Mouse (Mus musculus): Measurements from ENCODE around the gene Apol7a.

The Apol7a gene

DNA sequence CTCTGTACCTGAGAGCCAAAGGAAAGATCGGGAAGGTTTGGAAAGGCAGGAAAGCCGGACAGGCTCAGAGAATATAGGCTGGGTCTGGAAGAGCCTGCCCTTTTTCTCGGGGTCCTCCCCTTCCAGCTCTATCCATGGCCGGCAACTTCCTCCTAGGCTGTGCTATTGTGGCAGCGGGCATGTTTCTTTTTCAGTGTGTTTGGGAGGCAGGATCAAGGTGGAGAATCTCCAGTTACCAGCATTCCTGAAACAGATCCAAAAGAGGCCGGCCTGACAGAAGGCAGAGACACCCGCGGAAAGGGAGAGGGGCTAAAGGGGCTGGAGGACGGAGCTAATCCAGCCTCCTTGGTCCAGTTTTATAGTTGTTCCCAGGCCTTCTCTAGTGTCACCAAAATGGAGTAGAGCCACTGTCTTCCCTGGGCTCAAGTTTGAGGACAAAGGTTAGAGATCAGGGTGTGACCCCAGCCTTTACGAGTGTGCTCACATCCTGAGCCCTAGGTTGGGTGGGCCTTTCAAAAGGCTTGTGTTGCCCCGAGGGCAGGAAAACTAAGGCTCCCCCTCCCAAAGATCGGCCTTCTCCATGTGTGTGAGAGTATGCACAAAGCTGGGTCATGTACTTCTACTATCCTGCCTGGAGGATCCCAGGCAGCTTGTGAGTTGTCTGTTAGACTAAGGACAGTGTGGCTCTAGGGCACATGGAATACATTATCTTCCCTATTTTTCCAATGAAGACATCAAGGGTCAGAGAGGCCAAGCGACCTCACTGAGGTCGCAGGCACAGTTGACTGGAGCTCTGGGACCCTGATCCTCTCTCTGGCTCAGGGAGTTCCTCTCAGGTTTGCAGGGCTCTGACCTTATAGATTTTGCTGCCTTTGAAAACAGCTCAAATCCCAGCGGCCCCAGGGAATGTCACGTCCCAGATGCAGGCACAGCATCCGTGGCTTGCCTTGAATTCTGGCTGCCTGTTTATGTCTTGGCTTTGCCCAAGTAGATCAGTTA is 54.5 kb downstream of the Apol7a start:
- DNase-seq = no peak

DNA sequence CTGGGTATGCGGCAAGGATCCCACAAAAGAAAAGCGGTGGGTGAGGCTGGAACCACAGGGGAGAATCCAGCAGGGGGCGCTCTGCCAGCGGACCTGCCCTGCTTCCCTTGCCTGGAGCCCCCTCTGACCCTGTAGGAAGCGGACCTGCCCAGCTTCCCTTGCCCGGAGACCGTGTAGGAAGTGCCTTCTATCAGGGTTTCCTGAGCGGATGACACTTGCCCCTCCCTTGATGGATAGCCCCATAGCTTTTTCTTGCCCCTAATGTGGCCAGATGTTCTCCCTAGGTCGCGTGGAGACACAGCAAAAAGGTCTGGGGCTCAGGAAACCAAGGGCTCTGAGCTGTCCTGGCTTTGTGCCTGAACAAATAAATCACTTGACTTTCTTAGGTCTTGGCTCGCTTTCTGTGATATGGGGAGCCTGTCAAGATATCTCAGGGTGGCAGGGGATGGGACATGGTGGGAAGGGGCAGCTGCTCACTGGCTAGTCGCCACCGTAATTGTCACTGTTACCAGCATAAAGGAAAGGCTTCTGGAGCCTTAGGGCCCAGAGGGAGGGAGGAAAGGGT is 55.3 kb downstream of the Apol7a start:
- peak; percentile 82 for DNase-seq

DNA sequence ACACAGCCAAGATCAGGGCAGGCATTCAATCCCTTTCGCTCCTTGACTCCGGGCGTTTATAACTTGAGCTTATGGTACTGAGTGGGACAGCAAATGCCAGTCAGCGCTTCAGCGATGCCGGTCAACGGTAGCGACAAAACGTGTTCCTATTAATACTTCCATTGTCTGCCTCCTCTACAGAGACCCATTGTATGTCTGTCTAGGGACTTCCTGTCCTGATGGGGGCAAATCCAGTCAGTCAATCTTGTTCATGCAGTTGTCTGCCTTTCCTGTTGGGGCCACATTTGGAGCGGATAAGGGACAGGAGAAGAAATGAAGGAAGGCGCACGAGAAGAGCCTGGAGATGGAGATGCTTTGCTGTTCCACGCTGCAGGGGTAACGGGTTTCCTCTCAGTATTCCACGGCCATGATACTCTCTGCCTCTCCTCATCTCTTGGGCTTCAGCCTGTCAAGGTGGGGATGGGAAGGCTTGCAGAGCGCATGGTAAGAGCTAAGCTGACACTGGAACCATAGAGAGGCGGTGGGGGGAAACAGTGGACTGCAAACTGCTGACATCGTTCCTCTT is 55.9 kb downstream of the Apol7a start:
- no peak for DNase-seq

DNA sequence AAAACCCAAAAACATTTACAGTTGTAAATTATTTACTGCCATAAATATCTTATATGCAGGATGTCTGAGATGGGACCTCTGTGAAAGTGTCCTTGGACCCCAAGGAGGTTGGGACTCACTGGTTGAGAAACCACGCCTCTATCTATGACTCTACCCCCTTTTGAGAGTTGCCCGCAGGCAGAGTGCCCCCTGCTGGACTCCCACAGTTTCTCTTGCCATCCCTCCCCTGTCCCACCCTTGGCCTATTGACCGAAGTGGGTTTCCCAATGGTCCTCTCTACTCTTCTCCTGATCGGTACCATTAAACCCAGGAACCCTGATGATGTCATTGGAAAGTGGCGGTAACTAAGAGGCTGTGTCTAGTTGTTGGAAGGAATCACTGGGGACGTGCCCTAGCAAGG is 56.9 kb downstream of the Apol7a start:
- no peak for DNase-seq

DNA sequence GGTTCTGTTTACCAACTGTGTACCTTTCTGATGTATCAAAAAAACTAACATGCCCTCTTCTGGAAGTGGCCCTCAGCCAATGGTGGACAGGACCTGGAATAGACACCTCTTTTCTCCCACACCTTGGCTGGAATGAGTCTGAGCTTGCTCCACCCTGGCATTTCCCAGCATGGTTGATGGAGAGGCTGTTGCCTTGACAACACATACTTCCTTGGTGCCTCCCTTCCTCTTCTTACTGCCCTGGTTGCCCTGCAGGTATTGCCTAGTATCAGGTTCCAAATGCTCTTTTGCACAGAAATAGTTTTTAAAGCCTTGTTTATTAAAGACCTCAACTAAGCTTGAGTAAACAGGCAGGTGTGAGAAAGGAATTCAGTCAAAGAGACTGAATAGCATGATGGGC is 58.3 kb downstream of the Apol7a start:
- DNase-seq = no peak

DNA sequence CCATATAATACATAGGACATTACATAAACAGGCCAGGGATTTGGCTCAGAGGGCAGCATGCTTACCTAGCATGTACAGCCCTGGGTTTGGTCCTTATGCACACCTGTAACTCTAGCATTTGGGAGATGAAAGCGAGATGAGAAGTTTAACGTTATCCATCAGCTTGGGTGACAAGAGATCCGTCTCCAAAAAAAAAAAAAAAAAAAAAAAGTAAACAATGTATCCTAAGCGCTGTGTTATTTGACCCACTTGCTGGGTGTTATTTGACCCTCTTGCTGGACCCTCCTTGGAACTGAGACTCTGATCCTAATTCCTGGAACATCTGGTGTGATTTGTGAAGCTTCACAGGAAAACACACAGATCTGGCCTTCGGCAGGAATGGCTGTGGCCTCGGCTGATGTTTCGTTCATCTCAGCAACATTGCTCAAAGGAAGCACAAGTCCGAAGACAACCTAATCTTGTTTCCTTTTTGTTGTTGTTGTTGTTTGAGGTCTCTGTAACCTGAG is 59.9 kb downstream of the Apol7a start:
- no peak for DNase-seq

DNA sequence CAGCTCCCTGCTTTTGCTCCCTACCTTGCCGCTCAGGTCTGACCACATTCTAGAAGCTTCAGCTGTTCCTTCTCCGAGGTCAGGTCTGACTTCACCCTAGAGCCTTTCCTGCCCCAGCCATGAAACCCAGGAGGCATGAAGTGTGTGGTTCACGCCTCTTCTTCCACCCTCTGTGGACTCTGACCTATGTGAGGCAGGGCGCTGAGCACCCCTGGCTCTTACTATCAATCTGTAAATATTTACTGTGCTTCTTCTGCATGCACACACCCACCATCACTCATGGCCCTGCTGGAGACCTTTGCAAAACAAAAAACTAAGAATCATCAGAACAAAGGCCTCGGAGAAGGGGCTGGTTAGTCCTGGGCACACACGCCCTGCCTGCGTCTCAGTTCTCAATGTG is 60.5 kb downstream of the Apol7a start:
- DNase-seq = peak; percentile 64

All from kidney, adult 9 months (tissue).